ENCODE assay signal across 17 mouse cellular contexts in genomic region chr4:136599869-136600268, GRCm38 (mm10). TPM values are rescaled to one million over a fixed set of nuclear protein-coding genes. Genes with fewer than 3 reads are reported as not detected.
A peak's percentile ranks its signal among the peaks of the same experiment; 100 is the strongest.
DNase-seq lines count a peak whose midpoint lies in the region; ATAC-seq and TF ChIP-seq lines count a peak whose summit lies in the region.
"Had no signal": no experiment of that assay in that cellular context is flagged by ENCODE, and none has a peak within 500 bp of the region (broad histone marks: within the 10 kb centered on the region; RNA-seq: fewer than 3 reads in every experiment).

No protein-coding gene starts in this region.

- no peak overlapping the region for H3K4me2 ChIP-seq in forebrain, embryonic 11.5 days (ENCODE audit: low read depth, low read length, severe bottlenecking)
- H3K4me2 ChIP-seq in liver, embryonic 14.5 days (ENCODE audit: low read depth), result no peak overlapping the region
- H3K4me2 ChIP-seq in liver, embryonic 11.5 days, result no peak overlapping the region
- H3K4me2 ChIP-seq in forebrain, embryonic 14.5 days (ENCODE audit: low read length), result peak overlapping the region; percentile 71; the same call in 1 of the 2 replicates

- peaks cover 28% of the 10 kb centered on the region for H3K4me1 ChIP-seq in forebrain, embryonic 10.5 days
- no peaks in the 10 kb centered on the region for H3K4me1 ChIP-seq in forebrain, embryonic 11.5 days (replicated peaks; ENCODE audit: control insufficient read depth, insufficient read depth, low read length)
- H3K4me1 ChIP-seq in liver, embryonic 14.5 days (replicated peaks; ENCODE audit: control insufficient read depth in 2 of 2, insufficient read depth in 2 of 2, low read length in 1 of 2), result peaks cover 8 to 20% of the 10 kb centered on the region in 2 experiments
- peaks cover 13% of the 10 kb centered on the region for H3K4me1 ChIP-seq in liver, embryonic 11.5 days (replicated peaks; ENCODE audit: control insufficient read depth, insufficient read depth, low read length)
- peaks cover 8% of the 10 kb centered on the region for H3K4me1 ChIP-seq in forebrain, embryonic 14.5 days (ENCODE audit: control insufficient read depth, insufficient read depth, low read length)

- H3K9ac ChIP-seq in forebrain, embryonic 11.5 days (ENCODE audit: low read length), result no peak overlapping the region
- H3K9ac ChIP-seq in liver, embryonic 14.5 days (replicated peaks), result no peak overlapping the region
- no peak overlapping the region for H3K9ac ChIP-seq in liver, embryonic 11.5 days (ENCODE audit: low read depth, low read length)
- no peak overlapping the region for H3K9ac ChIP-seq in forebrain, embryonic 14.5 days (ENCODE audit: low read length)
- H3K9ac ChIP-seq: lung, embryonic 15.5 days had no signal

- H3K27ac ChIP-seq in forebrain, embryonic 10.5 days, result no peak overlapping the region
- no peak overlapping the region for H3K27ac ChIP-seq in forebrain, embryonic 11.5 days (ENCODE audit: low read depth, low read length)
- H3K27ac ChIP-seq in liver, embryonic 14.5 days, result no peak overlapping the region
- no peak overlapping the region for H3K27ac ChIP-seq in liver, embryonic 11.5 days (ENCODE audit: low read depth, low read length)
- no peak overlapping the region for H3K27ac ChIP-seq in forebrain, embryonic 14.5 days (ENCODE audit: low read depth, low read length)
- H3K27ac ChIP-seq: lung, embryonic 15.5 days had no signal

- TF ChIP-seq CTCF in liver, embryonic 14.5 days (IDR thresholded peaks at IDR 0.05; ENCODE audit: low read depth), result peak; percentile 44

- no peak for DNase-seq in forebrain, embryonic 10.5 days (ENCODE audit: extremely low spot score, low spot score)
- no peak for DNase-seq in forebrain, embryonic 11.5 days (ENCODE audit: low spot score)
- no peak for DNase-seq in liver, embryonic 14.5 days (ENCODE audit: low read depth in 3 of 3, low spot score in 3 of 3)
- no peak for DNase-seq in liver, embryonic 11.5 days (ENCODE audit: low spot score)
- DNase-seq in forebrain, embryonic 14.5 days (ENCODE audit: low spot score), result no peak
- peak; percentile 32 for DNase-seq in naive thymus-derived CD4-positive, alpha-beta T cell, adult 2 months (ENCODE audit: low read depth)
- DNase-seq in adrenal gland, postnatal 4 days (ENCODE audit: low spot score in 2 of 2), result no peak
- DNase-seq in kidney, postnatal 4 days, result no peak
- DNase-seq: kidney, postnatal 10 days; right cerebral cortex, postnatal 14 days had no signal

- H3K4me3 ChIP-seq in forebrain, embryonic 10.5 days, result peak overlapping the region; percentile 100; the same call in 1 of the 2 replicates
- H3K4me3 ChIP-seq in forebrain, embryonic 11.5 days (ENCODE audit: low read depth, low read length), result no peak overlapping the region
- H3K4me3 ChIP-seq in liver, embryonic 14.5 days (ENCODE audit: insufficient read depth in 1 of 2, low read depth in 2 of 2, low read length in 2 of 2), result no peak overlapping the region
- no peak overlapping the region for H3K4me3 ChIP-seq in liver, embryonic 11.5 days (ENCODE audit: low read depth, low read length)
- no peak overlapping the region for H3K4me3 ChIP-seq in forebrain, embryonic 14.5 days (ENCODE audit: low read depth, low read length)
- H3K4me3 ChIP-seq: lung, embryonic 15.5 days had no signal

- H3K27me3 ChIP-seq in forebrain, embryonic 10.5 days (ENCODE audit: poor library complexity, severe bottlenecking), result no peaks in the 10 kb centered on the region
- no peaks in the 10 kb centered on the region for H3K27me3 ChIP-seq in forebrain, embryonic 11.5 days (ENCODE audit: control insufficient read depth, insufficient read depth, low read length)
- H3K27me3 ChIP-seq in liver, embryonic 14.5 days (ENCODE audit: control insufficient read depth, insufficient read depth, low read length), result no peaks in the 10 kb centered on the region
- no peaks in the 10 kb centered on the region for H3K27me3 ChIP-seq in liver, embryonic 11.5 days (replicated peaks; ENCODE audit: control insufficient read depth, insufficient read depth, low read length)
- no peaks in the 10 kb centered on the region for H3K27me3 ChIP-seq in forebrain, embryonic 14.5 days (replicated peaks; ENCODE audit: control insufficient read depth, insufficient read depth, low read length)
- H3K27me3 ChIP-seq: lung, embryonic 15.5 days had no signal

- H3K9me3 ChIP-seq in forebrain, embryonic 10.5 days, result no peaks in the 10 kb centered on the region
- no peaks in the 10 kb centered on the region for H3K9me3 ChIP-seq in forebrain, embryonic 11.5 days (ENCODE audit: control insufficient read depth, low read length)
- no peaks in the 10 kb centered on the region for H3K9me3 ChIP-seq in liver, embryonic 14.5 days (ENCODE audit: control insufficient read depth, low read length)
- no peaks in the 10 kb centered on the region for H3K9me3 ChIP-seq in liver, embryonic 11.5 days (ENCODE audit: control insufficient read depth, low read length)
- H3K9me3 ChIP-seq in forebrain, embryonic 14.5 days (replicated peaks; ENCODE audit: control insufficient read depth, low read length), result no peaks in the 10 kb centered on the region
- H3K9me3 ChIP-seq: lung, embryonic 15.5 days had no signal

- ATAC-seq in forebrain, embryonic 11.5 days (replicated peaks; ENCODE audit: low FRiP score), result no peak
- no peak for ATAC-seq in liver, embryonic 14.5 days (ENCODE audit: insufficient read depth)
- ATAC-seq in liver, embryonic 11.5 days (replicated peaks; ENCODE audit: low FRiP score), result no peak
- no peak for ATAC-seq in forebrain, embryonic 14.5 days
- ATAC-seq: activated CD4-positive, CD25-positive, alpha-beta regulatory T cell, adult 4 months had no signal

- 95% methylated on average over 3 of the region's 3 CpGs for WGBS in forebrain, embryonic 10.5 days
- WGBS in forebrain, embryonic 11.5 days, result 96% methylated on average over 3 of the region's 3 CpGs
- WGBS in liver, embryonic 14.5 days (ENCODE audit: insufficient replicate concordance), result 81% methylated on average over 3 of the region's 3 CpGs
- WGBS in liver, embryonic 11.5 days, result 91% methylated on average over 3 of the region's 3 CpGs
- WGBS in forebrain, embryonic 14.5 days, result 92% methylated on average over 3 of the region's 3 CpGs

- peaks cover 27% of the 10 kb centered on the region for H3K36me3 ChIP-seq in forebrain, embryonic 10.5 days (replicated peaks)
- no peaks in the 10 kb centered on the region for H3K36me3 ChIP-seq in forebrain, embryonic 11.5 days (ENCODE audit: control insufficient read depth, insufficient read depth, low read length)
- peaks cover 2% of the 10 kb centered on the region; the same call in 1 of the 2 replicates for H3K36me3 ChIP-seq in liver, embryonic 14.5 days (replicated peaks; ENCODE audit: control insufficient read depth, insufficient read depth, low read depth)
- no peaks in the 10 kb centered on the region; the same call in 1 of the 2 replicates for H3K36me3 ChIP-seq in liver, embryonic 11.5 days (ENCODE audit: control insufficient read depth, insufficient read depth, low read length)
- H3K36me3 ChIP-seq in forebrain, embryonic 14.5 days (ENCODE audit: control insufficient read depth, insufficient read depth, low read length), result no peaks in the 10 kb centered on the region
- H3K36me3 ChIP-seq: lung, embryonic 15.5 days had no signal

- TF ChIP-seq EP300 in liver, embryonic 14.5 days (IDR thresholded peaks at IDR 0.05; ENCODE audit: low read depth), result no peak

RNA-seq across cellular contexts. Expression of gene Kdm1a, which starts 2.7 kb away (rescaled TPM):
- polyA plus RNA-seq in forebrain, embryonic 10.5 days (2016; fragmentation: Nextera tagmentation; extraction: Ambion mirVana), result 50.0 and 52.2 TPM in 2 replicates
- polyA plus RNA-seq in forebrain, embryonic 11.5 days (2014; fragmentation: Nextera tagmentation; extraction: Ambion mirVana), result 88.6 and 98.6 TPM in 2 replicates
- 15.3 and 17.8 TPM in 2 replicates for polyA plus RNA-seq in liver, embryonic 14.5 days (2012; rRNA removed)
- 12.0 and 14.0 TPM in 2 replicates for polyA plus RNA-seq in liver, embryonic 14.5 days (2014; fragmentation: Nextera tagmentation; extraction: Ambion mirVana)
- 35.4 and 37.5 TPM in 2 replicates for polyA plus RNA-seq in liver, embryonic 11.5 days (2014; fragmentation: Nextera tagmentation; extraction: Ambion mirVana)
- 103 TPM in 2 replicates for polyA plus RNA-seq in forebrain, embryonic 14.5 days (2014; fragmentation: Nextera tagmentation; extraction: Ambion mirVana)
- total RNA-seq in adrenal gland, postnatal 4 days (2021), result 10 to 100 TPM; 71.2 to 72.4 TPM

RNA-seq across cellular contexts. Expression of gene Tex46, which starts 10.4 kb away (rescaled TPM):
- not detected in 2 replicates for polyA plus RNA-seq in forebrain, embryonic 10.5 days (2016; fragmentation: Nextera tagmentation; extraction: Ambion mirVana)
- polyA plus RNA-seq in forebrain, embryonic 11.5 days (2014; fragmentation: Nextera tagmentation; extraction: Ambion mirVana), result not detected in 2 replicates
- not detected in 2 replicates for polyA plus RNA-seq in liver, embryonic 14.5 days (2012; rRNA removed)
- polyA plus RNA-seq in liver, embryonic 14.5 days (2014; fragmentation: Nextera tagmentation; extraction: Ambion mirVana), result not detected in 2 replicates
- polyA plus RNA-seq in liver, embryonic 11.5 days (2014; fragmentation: Nextera tagmentation; extraction: Ambion mirVana), result not detected in 2 replicates
- polyA plus RNA-seq in forebrain, embryonic 14.5 days (2014; fragmentation: Nextera tagmentation; extraction: Ambion mirVana), result not detected in 2 replicates
- total RNA-seq in adrenal gland, postnatal 4 days (2021), result not detected
- total RNA-seq: left cerebral cortex, adult 8-10 months; monocyte, adult 5-6 weeks had no signal
- polyA plus RNA-seq: activated CD4-positive, CD25-positive, alpha-beta regulatory T cell, adult 4 months; frontal cortex, adult 2 months; heart, embryonic 14.5 days; lung, embryonic 15.5 days; stomach, embryonic 16.5 days had no signal

RNA-seq across cellular contexts. Expression of gene Lactbl1, which starts 22.6 kb away (rescaled TPM):
- polyA plus RNA-seq in forebrain, embryonic 10.5 days (2016; fragmentation: Nextera tagmentation; extraction: Ambion mirVana), result not detected in 2 replicates
- not detected in 2 replicates for polyA plus RNA-seq in forebrain, embryonic 11.5 days (2014; fragmentation: Nextera tagmentation; extraction: Ambion mirVana)
- polyA plus RNA-seq in liver, embryonic 14.5 days (2012; rRNA removed), result 0.01 TPM in 1 of 2 replicates, not detected in the other
- not detected in 2 replicates for polyA plus RNA-seq in liver, embryonic 14.5 days (2014; fragmentation: Nextera tagmentation; extraction: Ambion mirVana)
- polyA plus RNA-seq in liver, embryonic 11.5 days (2014; fragmentation: Nextera tagmentation; extraction: Ambion mirVana), result not detected in 2 replicates
- 0.10 TPM in 1 of 2 replicates, not detected in the other for polyA plus RNA-seq in forebrain, embryonic 14.5 days (2014; fragmentation: Nextera tagmentation; extraction: Ambion mirVana)
- total RNA-seq in adrenal gland, postnatal 4 days (2021), result not detected
- total RNA-seq: left cerebral cortex, adult 8-10 months; monocyte, adult 5-6 weeks had no signal
- polyA plus RNA-seq: activated CD4-positive, CD25-positive, alpha-beta regulatory T cell, adult 4 months; heart, embryonic 14.5 days; lung, embryonic 15.5 days; stomach, embryonic 16.5 days had no signal
